Mouse (Mus musculus) embryonic facial prominence, embryonic 12.5 days (tissue): ENCODE results near the gene Gm17482. TPM values are rescaled to one million over a fixed set of nuclear protein-coding genes. Genes with fewer than 3 reads are reported as not detected.

Experiments used
- ATAC-seq: fragments of 200-750 bp; cut with Nextera tagmentation; 2 replicates; pipeline ENCODE4 v1.8.0; 2017; ENCODE audit not compliant: insufficient number of reproducible peaks, insufficient read depth, low FRiP score, low TSS enrichment
- H3K27ac ChIP-seq: fragments of 300-500 bp; sonication (generic); 2 replicates; pipeline ENCODE4 v1.5.1; 2016; ENCODE audit warnings: mild to moderate bottlenecking
- H3K27me3 ChIP-seq: fragments of 300-500 bp; sonication (generic); 2 replicates; pipeline ENCODE4 v1.6.1; 2016; ENCODE audit warnings: mild to moderate bottlenecking, moderate library complexity
- H3K36me3 ChIP-seq: fragments of 300-500 bp; sonication (generic); 2 replicates; pipeline ENCODE4 v1.6.1; 2016; ENCODE audit warnings: mild to moderate bottlenecking
- H3K4me1 ChIP-seq: fragments of 300-500 bp; sonication (generic); 2 replicates; pipeline ENCODE4 v1.6.1; 2016
- H3K4me2 ChIP-seq: fragments of 300-500 bp; sonication (generic); replicated peaks from 2 replicates; pipeline ENCODE4 v1.6.1; 2016; ENCODE audit warnings: mild to moderate bottlenecking, moderate library complexity
- H3K4me3 ChIP-seq: fragments of 300-500 bp; sonication (generic); 2 replicates; pipeline ENCODE4 v1.5.1; 2016; ENCODE audit warnings: mild to moderate bottlenecking
- H3K9ac ChIP-seq: fragments of 300-500 bp; sonication (generic); 2 replicates; pipeline ENCODE4 v1.6.1; 2016; ENCODE audit warnings: mild to moderate bottlenecking, moderate library complexity
- H3K9me3 ChIP-seq: fragments of 300-500 bp; sonication (generic); 2 replicates; pipeline ENCODE4 v1.6.1; 2016; ENCODE audit warnings: mild to moderate bottlenecking, moderate library complexity
- WGBS: fragments of 180-500 bp; shearing (Covaris S2); methylation state at CpG from one replicate; pipeline ENCODE4 v1.1.7; 2016; 5-methylcytosine and 5-hydroxymethylcytosine counted together
- polyA plus RNA-seq: library from polyadenylated mRNA; unstranded; fragments of >200 nt; fragmentation: Nextera tagmentation; extraction: Ambion mirVana; gene quantifications from 2 replicates; pipeline ENCODE4 v1.2.1, GENCODE M21; 2016

The Gm17482 gene
- polyA plus RNA-seq, 1 experiment from 2014 or later, result not detected

GRCm38 (mm10) chr6:115274705-115275104 lies 47.6 kb downstream of the Gm17482 start:
- Histone ChIP-seq H3K4me1 (peaks cover 8% of the 10 kb centered on the region; the same call in 1 of the 2 replicates), H3K36me3 (no peaks in the 10 kb centered on the region), H3K9ac (no peak overlapping the region), H3K27me3 (no peaks in the 10 kb centered on the region), H3K9me3 (no peaks in the 10 kb centered on the region), H3K4me2 (no peak overlapping the region), H3K4me3 (no peak overlapping the region), H3K27ac (no peak overlapping the region)
- ATAC-seq, result no peak
- 78% methylated on average over 9 of the region's 9 CpGs for WGBS

DNA sequence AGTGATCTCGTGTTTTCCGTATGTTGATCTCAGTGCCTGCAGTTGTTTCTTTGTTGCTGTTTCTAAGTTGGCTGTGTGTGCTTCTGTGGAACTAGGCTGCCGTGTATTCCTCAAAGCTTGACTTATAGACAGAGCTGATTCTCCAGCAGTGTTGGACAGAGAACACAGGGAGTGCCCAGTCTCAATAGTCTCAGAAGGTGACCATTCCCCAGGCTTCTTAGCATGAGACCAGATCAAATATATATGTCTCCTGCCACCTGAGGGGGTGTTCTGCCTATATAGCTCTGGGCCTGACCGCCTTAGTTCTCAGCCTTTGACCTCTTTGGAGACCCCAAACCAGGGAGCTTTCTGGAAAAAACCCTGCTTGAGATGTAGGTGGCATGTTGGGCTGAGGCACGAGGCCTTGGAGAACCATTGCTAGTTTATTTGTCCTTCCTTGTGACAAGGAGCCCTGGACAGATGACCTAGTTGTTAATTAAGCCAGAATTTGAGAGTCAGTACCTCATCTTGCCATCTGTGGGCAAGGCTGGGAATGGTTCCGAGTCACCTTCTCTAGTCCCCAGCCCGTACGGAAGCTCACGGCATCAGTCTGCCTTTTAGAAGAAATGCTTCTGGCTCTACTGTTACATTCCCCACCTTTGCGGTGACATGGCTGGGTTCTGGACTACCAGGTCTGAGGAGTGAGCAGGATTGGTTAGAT lies 48.1 kb downstream of the Gm17482 start:
- Histone ChIP-seq H3K4me3 (no peak overlapping the region), H3K4me2 (no peak overlapping the region), H3K9me3 (no peaks in the 10 kb centered on the region), H3K27me3 (no peaks in the 10 kb centered on the region), H3K36me3 (no peaks in the 10 kb centered on the region), H3K9ac (no peak overlapping the region), H3K4me1 (peaks cover 8% of the 10 kb centered on the region; the same call in 1 of the 2 replicates), H3K27ac (no peak overlapping the region)
- ATAC-seq, result no peak
- 91% methylated on average over 10 of the region's 10 CpGs for WGBS

GRCm38 (mm10) chr6:115278086-115278485 lies 50.9 kb downstream of the Gm17482 start:
- ATAC-seq, result no peak
- H3K9ac ChIP-seq, result no peak overlapping the region
- H3K36me3 ChIP-seq, result no peaks in the 10 kb centered on the region
- H3K27me3 ChIP-seq, result no peaks in the 10 kb centered on the region
- no peak overlapping the region for H3K27ac ChIP-seq
- H3K4me1 ChIP-seq, result no peaks in the 10 kb centered on the region
- 73% methylated on average over 8 of the region's 8 CpGs for WGBS
- no peaks in the 10 kb centered on the region for H3K9me3 ChIP-seq
- H3K4me3 ChIP-seq, result no peak overlapping the region
- no peak overlapping the region for H3K4me2 ChIP-seq

DNA sequence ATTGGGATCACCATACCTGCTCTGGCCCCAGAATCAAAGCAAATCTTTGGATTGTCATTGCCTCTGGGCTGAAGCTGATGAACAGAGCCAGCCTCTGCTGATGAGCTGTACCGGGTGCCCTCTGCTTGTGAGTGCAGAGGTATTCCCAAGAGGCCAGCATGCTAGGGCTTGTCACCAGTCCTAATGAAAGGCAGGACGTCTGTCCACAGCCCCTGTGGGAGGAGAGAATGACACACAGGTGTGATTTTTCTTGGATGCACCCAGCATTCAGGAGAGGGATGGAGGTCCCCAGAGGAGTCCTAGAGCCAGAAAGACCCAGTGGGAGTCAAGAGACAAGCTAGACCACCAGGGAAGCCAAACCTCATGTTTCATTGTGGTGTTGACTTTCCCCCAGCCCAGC lies 52.5 kb downstream of the Gm17482 start:
- no peaks in the 10 kb centered on the region for H3K27me3 ChIP-seq
- 46% methylated on average over 2 of the region's 2 CpGs for WGBS
- no peaks in the 10 kb centered on the region for H3K9me3 ChIP-seq
- no peak overlapping the region for H3K9ac ChIP-seq
- H3K4me3 ChIP-seq, result no peak overlapping the region
- H3K27ac ChIP-seq, result no peak overlapping the region
- H3K36me3 ChIP-seq, result no peaks in the 10 kb centered on the region
- no peak overlapping the region for H3K4me2 ChIP-seq
- no peak for ATAC-seq
- no peaks in the 10 kb centered on the region for H3K4me1 ChIP-seq

GRCm38 (mm10) chr6:115284153-115284552 lies 57.0 kb downstream of the Gm17482 start:
- Histone ChIP-seq H3K4me3 (no peak overlapping the region), H3K27ac (no peak overlapping the region), H3K9me3 (no peaks in the 10 kb centered on the region), H3K4me1 (no peaks in the 10 kb centered on the region), H3K27me3 (no peaks in the 10 kb centered on the region), H3K9ac (no peak overlapping the region), H3K4me2 (no peak overlapping the region), H3K36me3 (no peaks in the 10 kb centered on the region)
- ATAC-seq, result no peak
- WGBS, result 87% methylated on average over 2 of the region's 2 CpGs

DNA sequence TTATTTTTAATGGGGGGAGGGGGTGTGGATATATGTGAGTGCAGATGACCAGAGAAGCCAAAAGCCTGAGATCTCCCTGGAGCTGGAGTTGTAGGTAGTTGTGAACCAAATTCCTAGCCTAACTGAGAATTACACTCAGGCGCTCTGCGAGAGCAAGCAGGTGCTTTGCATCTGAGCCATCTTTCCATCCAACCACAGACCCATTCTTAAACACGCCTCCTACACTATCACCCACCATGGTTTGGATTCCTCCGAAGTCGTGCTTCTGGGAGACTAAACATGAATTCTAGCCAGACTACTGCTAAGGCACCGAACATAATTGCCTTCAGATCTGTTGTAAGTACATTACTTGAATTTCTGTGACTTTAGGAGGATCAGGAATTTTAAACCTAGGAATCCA lies 59.3 kb downstream of the Gm17482 start:
- H3K4me2 ChIP-seq, result no peak overlapping the region
- H3K4me3 ChIP-seq, result no peak overlapping the region
- no peaks in the 10 kb centered on the region for H3K27me3 ChIP-seq
- H3K36me3 ChIP-seq, result no peaks in the 10 kb centered on the region
- peaks cover 4% of the 10 kb centered on the region; the same call in 1 of the 2 replicates for H3K4me1 ChIP-seq
- H3K27ac ChIP-seq, result no peak overlapping the region
- no peak overlapping the region for H3K9ac ChIP-seq
- no peaks in the 10 kb centered on the region for H3K9me3 ChIP-seq
- WGBS, result 69% methylated on average over 6 of the region's 6 CpGs
- no peak for ATAC-seq

GRCm38 (mm10) chr6:115288223-115288622 lies 61.1 kb downstream of the Gm17482 start:
- 87% methylated on average over 3 of the region's 3 CpGs for WGBS
- Histone ChIP-seq H3K4me2 (no peak overlapping the region), H3K9ac (no peak overlapping the region), H3K36me3 (no peaks in the 10 kb centered on the region), H3K4me3 (no peak overlapping the region), H3K27ac (no peak overlapping the region), H3K27me3 (no peaks in the 10 kb centered on the region), H3K9me3 (no peaks in the 10 kb centered on the region), H3K4me1 (peaks cover 4% of the 10 kb centered on the region; the same call in 1 of the 2 replicates)
- no peak for ATAC-seq

GRCm38 (mm10) chr6:115290561-115290960 lies 63.4 kb downstream of the Gm17482 start:
- 41% methylated on average over 5 of the region's 5 CpGs for WGBS
- H3K9me3 ChIP-seq, result no peaks in the 10 kb centered on the region
- H3K9ac ChIP-seq, result no peak overlapping the region
- H3K27ac ChIP-seq, result no peak overlapping the region
- ATAC-seq, result no peak
- H3K4me3 ChIP-seq, result no peak overlapping the region
- no peak overlapping the region for H3K4me2 ChIP-seq
- no peaks in the 10 kb centered on the region for H3K36me3 ChIP-seq
- no peaks in the 10 kb centered on the region for H3K27me3 ChIP-seq
- peaks cover 4% of the 10 kb centered on the region; the same call in 1 of the 2 replicates for H3K4me1 ChIP-seq

DNA sequence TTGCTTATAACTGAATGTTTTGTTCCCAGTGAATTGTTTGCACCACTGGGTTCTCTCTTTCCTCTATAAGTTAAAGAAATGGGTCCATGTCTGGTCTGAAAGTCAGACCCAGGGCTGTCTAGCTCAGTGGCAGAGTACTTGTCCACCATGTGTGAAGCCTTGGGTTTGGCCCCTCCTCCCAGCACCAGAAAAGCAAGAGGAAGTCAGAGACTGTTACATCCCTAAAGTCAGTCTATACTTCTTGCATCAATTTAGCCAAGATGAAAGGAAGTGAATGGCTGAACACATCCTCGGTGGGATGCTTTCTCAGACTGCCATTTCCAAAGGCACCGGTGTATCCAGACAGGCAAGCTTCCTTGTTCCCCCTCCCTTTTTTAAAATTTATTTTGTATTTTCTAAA lies 63.9 kb downstream of the Gm17482 start:
- no peak overlapping the region for H3K27ac ChIP-seq
- peaks cover 4% of the 10 kb centered on the region; the same call in 1 of the 2 replicates for H3K4me1 ChIP-seq
- no peak overlapping the region for H3K9ac ChIP-seq
- no peak overlapping the region for H3K4me3 ChIP-seq
- ATAC-seq, result no peak
- no peaks in the 10 kb centered on the region for H3K27me3 ChIP-seq
- WGBS, result 90% methylated on average over 2 of the region's 2 CpGs
- no peaks in the 10 kb centered on the region for H3K36me3 ChIP-seq
- no peak overlapping the region for H3K4me2 ChIP-seq
- H3K9me3 ChIP-seq, result no peaks in the 10 kb centered on the region

- ATAC-seq, result no peak
- Histone ChIP-seq H3K27me3 (no peaks in the 10 kb centered on the region), H3K4me1 (peaks cover 4% of the 10 kb centered on the region; the same call in 1 of the 2 replicates), H3K27ac (no peak overlapping the region), H3K9me3 (no peaks in the 10 kb centered on the region), H3K9ac (no peak overlapping the region), H3K4me3 (no peak overlapping the region), H3K36me3 (no peaks in the 10 kb centered on the region), H3K4me2 (no peak overlapping the region)
- WGBS, result 81% methylated on average over 6 of the region's 6 CpGs
These were observed 64.7 kb downstream of the Gm17482 start for GRCm38 (mm10) chr6:115291823-115292222.

DNA sequence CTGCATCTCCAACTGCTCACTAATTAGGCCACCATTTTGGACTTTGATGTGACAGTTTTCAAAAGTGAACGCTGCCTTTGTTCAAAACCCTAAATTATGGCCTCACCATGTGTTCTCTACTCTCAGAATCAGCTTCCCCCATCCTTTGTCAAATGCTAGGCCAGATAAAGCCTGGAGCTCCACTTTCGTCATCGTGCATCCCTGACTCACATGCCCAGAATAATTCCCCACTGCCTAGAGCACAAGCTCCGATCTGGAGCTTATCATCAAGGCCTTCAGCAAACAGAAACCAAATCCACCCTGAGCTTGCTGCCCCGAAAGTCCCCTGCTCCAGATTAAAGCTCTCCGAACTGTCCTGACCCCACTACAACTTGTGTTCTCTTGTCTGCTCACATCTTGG lies 65.5 kb downstream of the Gm17482 start:
- Histone ChIP-seq H3K9me3 (no peaks in the 10 kb centered on the region), H3K27me3 (no peaks in the 10 kb centered on the region), H3K27ac (no peak overlapping the region), H3K4me3 (no peak overlapping the region), H3K4me1 (peaks cover 4% of the 10 kb centered on the region; the same call in 1 of the 2 replicates), H3K4me2 (no peak overlapping the region), H3K9ac (no peak overlapping the region), H3K36me3 (no peaks in the 10 kb centered on the region)
- WGBS, result 67% methylated on average over 6 of the region's 6 CpGs
- no peak for ATAC-seq

- Histone ChIP-seq H3K36me3 (no peaks in the 10 kb centered on the region), H3K4me3 (no peak overlapping the region), H3K27ac (no peak overlapping the region), H3K9ac (no peak overlapping the region), H3K4me1 (peaks cover 4% of the 10 kb centered on the region; the same call in 1 of the 2 replicates), H3K9me3 (no peaks in the 10 kb centered on the region), H3K4me2 (no peak overlapping the region), H3K27me3 (no peaks in the 10 kb centered on the region)
- ATAC-seq, result no peak
- 90% methylated on average over 2 of the region's 2 CpGs for WGBS
These were observed 66.7 kb downstream of the Gm17482 start for GRCm38 (mm10) chr6:115293877-115294276.
